Mouse (Mus musculus) liver, embryonic 14.5 days (tissue): ENCODE measurements around the gene Zfp280d. TPM values are rescaled to one million over a fixed set of nuclear protein-coding genes. Genes with fewer than 3 reads are reported as not detected.

Source experiments
- ATAC-seq: fragments of 200-750 bp; cut with Nextera tagmentation; 2 replicates; pipeline ENCODE4 v1.8.0; 2017; ENCODE audit warnings: moderate number of reproducible peaks, mild to moderate bottlenecking, moderate library complexity; ENCODE audit not compliant: insufficient read depth
- DNase-seq, 3 experiments: peaks; one replicate each; pipeline ENCODE4 v3.0.0-alpha.2; 2012 to 2013; ENCODE audit warnings: low read depth in 3 of 3, low spot score in 3 of 3
- H3K27ac ChIP-seq: fragments of 300-500 bp; sonication (generic); 2 replicates; pipeline ENCODE4 v1.5.1; 2014; ENCODE audit warnings: moderate library complexity, mild to moderate bottlenecking, control low read depth, inconsistent platforms
- H3K27me3 ChIP-seq: fragments of 300-500 bp; sonication (generic); 2 replicates; pipeline ENCODE4 v1.6.1; 2014; ENCODE audit warnings: mild to moderate bottlenecking, low read length, moderate library complexity; ENCODE audit not compliant: control insufficient read depth, insufficient read depth
- H3K36me3 ChIP-seq: fragments of 300-500 bp; sonication (generic); replicated peaks from 2 replicates; pipeline ENCODE4 v1.6.1; 2014; ENCODE audit warnings: low read depth; ENCODE audit not compliant: control insufficient read depth, insufficient read depth
- H3K4me1 ChIP-seq, 2 experiments: fragments of 200-500 bp in 1 of 2; fragments of 300-500 bp in 1 of 2; sonication (generic) in 1 of 2; replicated peaks; 2 replicates each; pipeline ENCODE4 v1.6.1; 2012 to 2014; ENCODE audit warnings: antibody characterized with exemption in 1 of 2, inconsistent platforms in 1 of 2, low read length in 1 of 2; ENCODE audit not compliant: control insufficient read depth in 2 of 2, insufficient read depth in 2 of 2
- H3K4me2 ChIP-seq: fragments of 300-500 bp; sonication (generic); 2 replicates; pipeline ENCODE4 v1.6.1; 2014; ENCODE audit warnings: low read depth, mild to moderate bottlenecking, control low read depth, moderate library complexity
- H3K4me3 ChIP-seq, 2 experiments: fragments of 200-500 bp in 1 of 2; fragments of 300-500 bp in 1 of 2; sonication (generic) in 1 of 2; 2 replicates each; pipeline ENCODE4 v1.5.1; 2012 to 2014; ENCODE audit warnings: low read depth in 2 of 2, low read length in 2 of 2, mild to moderate bottlenecking in 2 of 2, control low read depth in 1 of 2, inconsistent platforms in 1 of 2, moderate library complexity in 1 of 2; ENCODE audit not compliant: insufficient read depth in 1 of 2
- H3K9ac ChIP-seq: fragments of 300-500 bp; sonication (generic); replicated peaks from 2 replicates; pipeline ENCODE4 v1.6.1; 2014; ENCODE audit warnings: mild to moderate bottlenecking, control low read depth, moderate library complexity
- H3K9me3 ChIP-seq: fragments of 300-500 bp; sonication (generic); 2 replicates; pipeline ENCODE4 v1.6.1; 2016; ENCODE audit warnings: low read length, mixed read lengths; ENCODE audit not compliant: control insufficient read depth
- CTCF ChIP-seq: IDR thresholded peaks from 2 replicates; pipeline ENCODE4 v1.5.1; 2016; ENCODE audit warnings: antibody characterized with exemption, low read depth, control low read depth
- EP300 ChIP-seq: IDR thresholded peaks from 2 replicates; pipeline ENCODE4 v1.6.1; 2016; ENCODE audit warnings: antibody characterized with exemption, low read depth
- WGBS: fragments of 180-500 bp; shearing (Covaris S2); extraction: QIAGEN DNeasy Blood & Tissue Kit; methylation state at CpG from one replicate; pipeline ENCODE4 v1.1.7; 2014; ENCODE audit not compliant: insufficient replicate concordance; 5-methylcytosine and 5-hydroxymethylcytosine counted together
- polyA plus RNA-seq, 2 experiments: library from polyadenylated mRNA; depleted of rRNA in 1 of 2; stranded (reverse) in 1 of 2; unstranded in 1 of 2; fragments of >200 nt; fragmentation: Nextera tagmentation in 1 of 2; extraction: Ambion mirVana in 1 of 2; gene quantifications; 2 replicates each; pipeline versions ENCODE4 v1.2.1 to v1.2.3; 2012 to 2014

Gene Zfp280d
- polyA plus RNA-seq, 2 experiments = 11.0 to 14.5 TPM

- ATAC-seq = no peak
- no peak overlapping the region for H3K9ac ChIP-seq
These were observed 13.6 kb downstream of the Zfp280d start for GRCm38 (mm10) chr9:72288210-72288609.

GRCm38 (mm10) chr9:72289094-72289493 is 14.4 kb downstream of the Zfp280d start:
- no peak overlapping the region for H3K27ac ChIP-seq
- H3K9ac ChIP-seq = no peak overlapping the region
- TF ChIP-seq EP300 = no peak
- no peak for TF ChIP-seq CTCF
- peaks cover 8% of the 10 kb centered on the region for H3K36me3 ChIP-seq
- H3K9me3 ChIP-seq = no peaks in the 10 kb centered on the region
- H3K4me3 ChIP-seq = no peak overlapping the region
- 81% methylated on average over 1 of the region's 1 CpGs for WGBS
- ATAC-seq = no peak
- no peak overlapping the region for H3K4me2 ChIP-seq
- H3K27me3 ChIP-seq = no peaks in the 10 kb centered on the region
- no peak for DNase-seq
- H3K4me1 ChIP-seq = peaks cover 0 to 4% of the 10 kb centered on the region in 2 experiments; a peak in 2 of 4 replicates

More at GRCm38 (mm10) chr9:72288210-72288609, 13.6 kb downstream of the Zfp280d start:
- Histone ChIP-seq H3K36me3 (peaks cover 8% of the 10 kb centered on the region), H3K9me3 (no peaks in the 10 kb centered on the region), H3K4me2 (no peak overlapping the region), H3K4me3 (no peak overlapping the region), H3K27me3 (no peaks in the 10 kb centered on the region), H3K27ac (no peak overlapping the region), H3K4me1 (peaks cover 0 to 4% of the 10 kb centered on the region in 2 experiments; a peak in 2 of 4 replicates)
- WGBS = 83% methylated on average over 2 of the region's 2 CpGs
- TF ChIP-seq CTCF = no peak
- TF ChIP-seq EP300 = no peak
- no peak for DNase-seq

GRCm38 (mm10) chr9:72294076-72294475 is 19.4 kb downstream of the Zfp280d start:
- no peak overlapping the region for H3K4me2 ChIP-seq
- H3K27me3 ChIP-seq = no peaks in the 10 kb centered on the region
- ATAC-seq (no peak), DNase-seq (no peak)
- H3K27ac ChIP-seq = no peak overlapping the region
- peaks cover 4% of the 10 kb centered on the region for H3K36me3 ChIP-seq
- no peaks in the 10 kb centered on the region for H3K9me3 ChIP-seq
- TF ChIP-seq EP300 (no peak), CTCF (no peak)
- 0 out of 4 replicates have a peak, but pooled peaks cover 0 to 1% of the 10 kb centered on the region in 2 experiments for H3K4me1 ChIP-seq
- H3K4me3 ChIP-seq = no peak overlapping the region
- no peak overlapping the region for H3K9ac ChIP-seq

- Histone ChIP-seq H3K27me3 (no peaks in the 10 kb centered on the region), H3K4me3 (no peak overlapping the region), H3K4me2 (no peak overlapping the region), H3K9me3 (no peaks in the 10 kb centered on the region), H3K27ac (no peak overlapping the region), H3K9ac (no peak overlapping the region), H3K4me1 (no peaks in the 10 kb centered on the region), H3K36me3 (peaks cover 8% of the 10 kb centered on the region)
- ATAC-seq = no peak
- TF ChIP-seq CTCF (no peak), EP300 (no peak)
- WGBS = 77% methylated on average over 2 of the region's 2 CpGs
- no peak for DNase-seq
These were observed 35.1 kb downstream of the Zfp280d start for GRCm38 (mm10) chr9:72309765-72310164.

GRCm38 (mm10) chr9:72333221-72333620 is 58.6 kb downstream of the Zfp280d start:
- no peak for TF ChIP-seq EP300
- TF ChIP-seq CTCF = no peak
- 97% methylated on average over 2 of the region's 2 CpGs for WGBS
- Histone ChIP-seq H3K9ac (no peak overlapping the region), H3K27me3 (no peaks in the 10 kb centered on the region), H3K9me3 (no peaks in the 10 kb centered on the region), H3K4me2 (no peak overlapping the region), H3K27ac (no peak overlapping the region), H3K4me3 (no peak overlapping the region), H3K4me1 (no peaks in the 10 kb centered on the region; a peak in 2 of 4 replicates), H3K36me3 (peaks cover 16% of the 10 kb centered on the region)
- ATAC-seq (no peak), DNase-seq (no peak)
